Mouse (Mus musculus): Measurements from ENCODE around the gene Skap1. TPM values are rescaled to one million over a fixed set of nuclear protein-coding genes. Genes with fewer than 3 reads are reported as not detected.
A peak's percentile ranks its signal among the peaks of the same experiment; 100 is the strongest.

Skap1 gene
- polyA plus RNA-seq, 1 experiment = 3.0 TPM

DNA sequence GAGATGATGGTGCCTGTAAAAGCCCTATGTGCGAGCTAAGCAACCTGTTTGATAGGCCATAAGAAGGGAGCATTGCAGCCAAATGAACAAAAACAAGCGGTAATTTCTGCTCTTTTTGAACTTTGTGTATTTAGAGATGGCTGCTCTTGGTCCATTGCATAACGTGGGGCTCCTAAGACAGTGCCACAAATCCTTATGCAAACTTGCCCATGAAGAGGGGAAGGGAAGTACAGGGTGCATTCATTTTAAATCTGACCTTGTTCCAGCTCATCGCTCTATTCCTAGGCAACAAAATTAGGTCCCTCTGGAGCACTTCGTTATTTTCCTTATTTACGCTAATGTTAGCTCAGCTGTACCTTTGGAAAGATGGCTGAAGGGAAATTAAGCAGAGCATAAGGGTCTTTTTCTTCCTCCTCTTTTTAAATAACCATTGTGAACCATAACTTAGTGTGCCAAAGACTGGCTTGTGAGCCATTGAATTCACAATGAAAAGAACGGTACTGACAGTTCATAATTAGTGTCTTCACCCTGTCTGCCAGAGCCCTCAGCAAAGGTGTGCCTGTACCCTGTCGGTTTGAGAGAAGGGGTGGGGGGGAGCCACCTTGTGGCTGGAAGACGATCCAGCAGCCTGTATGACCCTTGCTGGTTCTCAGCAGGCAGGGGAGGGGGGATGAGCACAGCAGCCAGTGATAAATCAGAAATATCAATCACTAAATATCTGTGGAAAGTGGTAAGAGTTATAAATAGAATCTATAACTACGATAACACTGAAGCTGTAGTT is 117.4 kb downstream of the Skap1 start:
- Histone ChIP-seq H3K27ac (ENCODE audit: insufficient read depth, low read depth, low read length) (no peak overlapping the region), H3K4me1 (ENCODE audit: control insufficient read depth, insufficient read depth, insufficient read length, low read length) (no peaks in the 10 kb centered on the region), H3K27me3 (ENCODE audit: control insufficient read depth, insufficient read depth, low read length) (peaks cover 13% of the 10 kb centered on the region), H3K36me3 (ENCODE audit: control insufficient read depth, insufficient read depth, low read length) (no peaks in the 10 kb centered on the region), H3K4me3 (ENCODE audit: low read depth, low read length) (no peak overlapping the region)
- 50% methylated on average over 10 of the region's 10 CpGs for WGBS
- no peak for TF ChIP-seq POLR2A (IDR thresholded peaks at IDR 0.05; ENCODE audit: low read depth, low read length)
- peak; percentile 56; the same call in 1 of the 2 replicates for TF ChIP-seq CTCF (IDR thresholded peaks at IDR 0.05; ENCODE audit: extremely low read depth, insufficient read length, insufficient replicate concordance, low read depth, low read length)

DNA sequence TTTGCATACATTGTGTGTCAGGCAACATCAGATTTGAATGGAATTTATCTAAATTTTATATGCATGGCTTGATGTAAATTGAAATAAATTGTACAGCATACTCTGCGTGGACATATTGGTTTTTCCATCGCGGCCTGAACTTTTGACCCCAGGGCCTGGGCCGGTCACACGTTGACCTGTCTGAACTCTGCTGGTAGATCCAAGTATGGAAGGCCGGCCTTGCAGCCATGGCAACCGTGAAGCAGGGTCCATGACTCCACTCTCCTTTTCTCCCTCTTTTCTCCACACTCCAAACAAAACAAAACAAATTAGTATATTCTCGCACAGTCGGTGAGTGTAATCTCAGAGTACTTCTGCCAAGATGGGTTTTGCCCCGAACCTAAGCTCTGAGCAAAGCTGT is 118.2 kb downstream of the Skap1 start:
- peaks cover 10% of the 10 kb centered on the region for H3K27me3 ChIP-seq (ENCODE audit: control insufficient read depth, insufficient read depth, low read length)

DNA sequence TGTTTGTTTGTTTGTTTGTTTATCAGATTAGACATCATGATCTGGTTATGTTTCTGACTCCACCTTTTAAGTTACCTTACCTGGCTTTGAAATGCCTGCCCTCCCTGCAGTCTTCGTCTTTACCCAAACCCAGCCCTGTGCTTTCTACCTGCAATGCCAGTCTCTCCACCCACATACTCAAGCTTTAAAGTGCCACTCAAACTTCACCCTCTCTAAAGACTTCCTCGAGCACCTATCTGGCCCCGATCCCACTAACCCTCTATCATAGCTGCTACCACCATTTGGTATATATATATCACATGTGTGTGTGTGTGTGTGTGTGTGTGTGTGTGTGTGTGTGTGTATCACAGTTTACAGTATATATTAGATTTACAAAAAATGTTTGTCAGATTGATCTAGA is 125.4 kb downstream of the Skap1 start:
- no peak overlapping the region for H3K4me3 ChIP-seq (ENCODE audit: low read depth, low read length)
- no peaks in the 10 kb centered on the region for H3K27me3 ChIP-seq (ENCODE audit: control insufficient read depth, insufficient read depth, low read length)
- TF ChIP-seq CTCF (IDR thresholded peaks at IDR 0.05; ENCODE audit: extremely low read depth, insufficient read length, insufficient replicate concordance, low read depth, low read length) (no peak), POLR2A (IDR thresholded peaks at IDR 0.05; ENCODE audit: low read depth, low read length) (no peak)
- no peaks in the 10 kb centered on the region for H3K4me1 ChIP-seq (ENCODE audit: control insufficient read depth, insufficient read depth, insufficient read length, low read length)
- no peak overlapping the region for H3K27ac ChIP-seq (ENCODE audit: insufficient read depth, low read depth, low read length)
- H3K36me3 ChIP-seq (ENCODE audit: control insufficient read depth, insufficient read depth, low read length) = no peaks in the 10 kb centered on the region
- 60% methylated on average over 3 of the region's 3 CpGs for WGBS

More for the DNA sequence above, 118.2 kb downstream of the Skap1 start:
- 50% methylated on average over 10 of the region's 10 CpGs for WGBS
- no peaks in the 10 kb centered on the region for H3K4me1 ChIP-seq (ENCODE audit: control insufficient read depth, insufficient read depth, insufficient read length, low read length)
- no peaks in the 10 kb centered on the region for H3K36me3 ChIP-seq (ENCODE audit: control insufficient read depth, insufficient read depth, low read length)
- TF ChIP-seq CTCF (IDR thresholded peaks at IDR 0.05; ENCODE audit: extremely low read depth, insufficient read length, insufficient replicate concordance, low read depth, low read length) = no peak
- no peak for TF ChIP-seq POLR2A (IDR thresholded peaks at IDR 0.05; ENCODE audit: low read depth, low read length)
- no peak overlapping the region for H3K4me3 ChIP-seq (ENCODE audit: low read depth, low read length)
- H3K27ac ChIP-seq (ENCODE audit: insufficient read depth, low read depth, low read length) = no peak overlapping the region

DNA sequence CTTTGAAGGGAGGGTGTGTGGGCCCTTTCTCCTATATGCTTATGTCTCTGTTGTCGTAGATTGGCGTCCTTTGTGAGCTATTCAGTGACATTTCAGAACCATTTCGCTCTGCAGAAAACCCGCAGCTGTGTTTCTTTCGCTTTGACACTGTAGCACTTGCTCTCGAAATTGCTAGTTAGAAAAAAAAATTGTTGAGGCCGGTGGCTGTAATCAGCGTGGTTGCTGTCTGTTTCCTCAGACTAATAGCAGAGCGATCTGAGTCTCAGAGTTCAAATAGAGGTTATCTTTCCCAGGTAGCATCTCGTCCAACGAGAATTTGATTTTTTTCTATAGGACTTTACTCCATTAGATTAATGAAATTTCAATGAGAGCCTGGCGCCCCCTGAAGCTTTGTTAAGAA is 131.5 kb downstream of the Skap1 start:
- TF ChIP-seq CTCF (IDR thresholded peaks at IDR 0.05; ENCODE audit: extremely low read depth, insufficient read length, insufficient replicate concordance, low read depth, low read length) (no peak), POLR2A (IDR thresholded peaks at IDR 0.05; ENCODE audit: low read depth, low read length) (no peak)
- no peak overlapping the region for H3K27ac ChIP-seq (ENCODE audit: insufficient read depth, low read depth, low read length)
- H3K4me1 ChIP-seq (ENCODE audit: control insufficient read depth, insufficient read depth, insufficient read length, low read length) = no peaks in the 10 kb centered on the region
- H3K36me3 ChIP-seq (ENCODE audit: control insufficient read depth, insufficient read depth, low read length) = no peaks in the 10 kb centered on the region
- H3K4me3 ChIP-seq (ENCODE audit: low read depth, low read length) = no peak overlapping the region
- WGBS = 15% methylated on average over 12 of the region's 12 CpGs
- peaks cover 4% of the 10 kb centered on the region; the same call in 1 of the 2 replicates for H3K27me3 ChIP-seq (ENCODE audit: control insufficient read depth, insufficient read depth, low read length)

DNA sequence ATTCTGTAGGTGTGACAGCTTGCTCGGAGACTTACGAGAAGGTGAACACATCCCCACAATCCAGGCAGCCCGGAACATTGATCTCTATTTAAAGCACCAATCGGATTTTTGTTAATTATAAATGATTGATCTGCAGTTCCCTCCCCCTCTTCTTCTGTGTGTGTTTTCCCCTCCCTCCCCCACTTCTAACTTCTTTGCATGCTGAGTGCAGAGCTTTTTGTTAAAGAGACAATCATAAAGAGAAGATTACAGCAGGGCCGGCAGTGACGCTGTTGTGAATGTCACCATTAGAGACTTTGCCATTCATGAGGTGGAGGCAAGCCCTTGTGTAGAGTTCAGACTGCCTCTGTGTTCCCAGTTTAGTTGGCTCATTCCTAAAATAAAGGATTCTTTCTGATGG is 131.9 kb downstream of the Skap1 start:
- no peak overlapping the region for H3K4me3 ChIP-seq (ENCODE audit: low read depth, low read length)
- TF ChIP-seq CTCF (IDR thresholded peaks at IDR 0.05; ENCODE audit: extremely low read depth, insufficient read length, insufficient replicate concordance, low read depth, low read length) (no peak), POLR2A (IDR thresholded peaks at IDR 0.05; ENCODE audit: low read depth, low read length) (no peak)
- no peaks in the 10 kb centered on the region for H3K36me3 ChIP-seq (ENCODE audit: control insufficient read depth, insufficient read depth, low read length)
- H3K27me3 ChIP-seq (ENCODE audit: control insufficient read depth, insufficient read depth, low read length) = peaks cover 4% of the 10 kb centered on the region; the same call in 1 of the 2 replicates
- H3K27ac ChIP-seq (ENCODE audit: insufficient read depth, low read depth, low read length) = no peak overlapping the region
- no peaks in the 10 kb centered on the region for H3K4me1 ChIP-seq (ENCODE audit: control insufficient read depth, insufficient read depth, insufficient read length, low read length)
- WGBS = 30% methylated on average over 6 of the region's 6 CpGs

DNA sequence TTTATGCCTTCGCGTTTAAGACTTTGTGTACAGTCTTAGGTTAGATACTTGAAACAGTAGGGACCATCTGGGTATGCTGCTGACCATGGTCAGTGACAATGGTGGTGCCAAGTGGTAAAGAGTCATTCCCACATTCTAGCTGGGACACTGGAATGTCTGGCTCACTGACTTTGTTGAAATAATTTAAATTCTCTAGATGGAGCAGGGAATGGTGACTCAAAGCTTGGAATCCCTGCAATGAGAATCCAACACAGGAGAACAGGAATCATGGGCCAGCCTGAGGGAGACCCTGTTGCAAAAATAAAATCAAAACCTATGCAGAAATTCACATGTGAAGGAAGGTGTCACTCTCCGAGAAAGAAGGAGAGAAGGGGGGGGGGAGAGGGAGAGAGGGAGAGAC is 138.4 kb downstream of the Skap1 start:
- H3K36me3 ChIP-seq (ENCODE audit: control insufficient read depth, insufficient read depth, low read length) = no peaks in the 10 kb centered on the region
- H3K4me3 ChIP-seq (ENCODE audit: low read depth, low read length) = no peak overlapping the region
- no peak overlapping the region for H3K27ac ChIP-seq (ENCODE audit: insufficient read depth, low read depth, low read length)
- H3K4me1 ChIP-seq (ENCODE audit: control insufficient read depth, insufficient read depth, insufficient read length, low read length) = no peaks in the 10 kb centered on the region
- 68% methylated on average over 3 of the region's 3 CpGs for WGBS
- H3K27me3 ChIP-seq (ENCODE audit: control insufficient read depth, insufficient read depth, low read length) = no peaks in the 10 kb centered on the region; the same call in 1 of the 2 replicates
- no peak for TF ChIP-seq POLR2A (IDR thresholded peaks at IDR 0.05; ENCODE audit: low read depth, low read length)

DNA sequence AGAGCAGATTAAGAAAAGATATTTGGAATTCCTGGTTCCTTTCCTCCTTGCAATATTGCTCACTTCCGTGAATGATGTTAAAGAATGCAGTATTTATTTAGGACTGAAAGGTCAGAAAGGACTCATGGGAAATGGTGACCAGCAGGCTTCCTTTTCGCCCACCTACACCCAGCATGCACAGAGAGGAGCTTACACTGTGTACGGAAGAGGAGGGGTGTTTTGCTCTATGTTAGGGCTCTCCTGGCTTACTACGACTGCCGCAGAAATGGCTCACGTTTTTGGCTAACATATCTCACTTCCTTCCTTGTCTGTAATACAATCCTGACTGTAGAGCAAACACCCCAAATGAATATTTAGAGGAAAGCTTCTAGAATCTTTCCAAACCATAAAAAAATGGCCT is 139.9 kb downstream of the Skap1 start:
- WGBS = 53% methylated on average over 6 of the region's 6 CpGs
- H3K27me3 ChIP-seq (ENCODE audit: control insufficient read depth, insufficient read depth, low read length) = peaks cover 3% of the 10 kb centered on the region
- H3K4me1 ChIP-seq (ENCODE audit: control insufficient read depth, insufficient read depth, insufficient read length, low read length) = no peaks in the 10 kb centered on the region
- H3K4me3 ChIP-seq (ENCODE audit: low read depth, low read length) = no peak overlapping the region
- H3K27ac ChIP-seq (ENCODE audit: insufficient read depth, low read depth, low read length) = no peak overlapping the region
- H3K36me3 ChIP-seq (ENCODE audit: control insufficient read depth, insufficient read depth, low read length) = no peaks in the 10 kb centered on the region
- TF ChIP-seq POLR2A (IDR thresholded peaks at IDR 0.05; ENCODE audit: low read depth, low read length) (no peak), CTCF (IDR thresholded peaks at IDR 0.05; ENCODE audit: extremely low read depth, insufficient read length, insufficient replicate concordance, low read depth, low read length) (no peak)

Measured in small intestine, adult 2 months (tissue).